Mouse (Mus musculus) embryonic fibroblast, embryonic 13.5 days (primary cell): Measurements from ENCODE around the gene Sdf2.

Experiments used
- CTCF ChIP-seq: IDR thresholded peaks from 2 replicates; pipeline ENCODE4 v1.5.1; 2011; ENCODE audit warnings: mild to moderate bottlenecking, control low read depth, low read length, moderate library complexity, borderline replicate concordance; ENCODE audit not compliant: insufficient read depth
- POLR2A ChIP-seq: IDR thresholded peaks from 2 replicates; pipeline ENCODE4 v1.6.1; 2011; ENCODE audit warnings: low read depth, mild to moderate bottlenecking, control low read depth, low read length, moderate library complexity

- no peak for TF ChIP-seq POLR2A
- TF ChIP-seq CTCF, result no peak
Observed at GRCm38 (mm10) chr11:78202372-78202771, 43.2 kb upstream of the Sdf2 start.
